ENCODE assay signal across 13 mouse cellular contexts in the genomic region with DNA sequence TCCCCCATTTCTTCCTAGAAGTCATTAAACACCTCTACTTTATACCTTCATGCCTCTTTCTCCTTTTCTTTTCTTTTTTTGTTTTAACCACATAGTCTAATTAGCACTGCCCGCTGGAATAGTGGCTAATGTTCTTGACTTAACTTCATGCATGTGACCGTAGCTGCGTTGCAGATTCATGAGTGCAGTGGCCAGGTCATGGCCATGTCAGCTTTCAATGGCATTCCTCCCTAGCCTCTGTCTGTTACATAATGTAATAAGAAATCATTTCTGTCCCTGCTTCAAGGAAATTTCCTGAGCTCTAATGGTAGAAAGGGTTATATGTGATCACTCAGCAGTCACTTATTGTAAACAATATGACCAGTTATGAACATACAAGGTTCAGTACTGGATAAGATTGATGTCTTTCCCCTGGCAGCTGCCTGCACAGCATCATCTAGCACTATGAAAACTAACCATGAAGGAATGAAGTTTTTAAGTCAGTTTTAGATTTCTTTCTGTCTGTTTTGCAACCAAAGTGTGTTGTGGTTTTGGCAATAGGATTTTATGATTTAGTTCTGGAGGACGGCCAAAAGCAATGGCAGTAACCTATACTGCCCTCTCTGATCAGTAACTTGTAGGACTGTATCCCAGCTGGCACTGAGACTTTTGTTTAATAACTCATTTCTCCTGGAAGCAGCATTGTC.
A peak's percentile ranks its signal among the peaks of the same experiment; 100 is the strongest.
DNase-seq lines count a peak whose midpoint lies in the region; ATAC-seq and TF ChIP-seq lines count a peak whose summit lies in the region.
"Had no signal": no experiment of that assay in that cellular context is flagged by ENCODE, and none has a peak within 500 bp of the region (broad histone marks: within the 10 kb centered on the region; RNA-seq: fewer than 3 reads in every experiment).

No protein-coding gene starts in this region.

- no peak for TF ChIP-seq POLR2A in limb, embryonic 14.5 days (IDR thresholded peaks at IDR 0.05; ENCODE audit: borderline replicate concordance, extremely low read depth, insufficient read depth, insufficient read length)

- no peaks in the 10 kb centered on the region for H3K9me3 ChIP-seq in embryonic facial prominence, embryonic 12.5 days
- H3K9me3 ChIP-seq in embryonic facial prominence, embryonic 10.5 days: no peaks in the 10 kb centered on the region
- H3K9me3 ChIP-seq in limb, embryonic 14.5 days (ENCODE audit: control insufficient read depth, low read length): no peaks in the 10 kb centered on the region
- H3K9me3 ChIP-seq in forebrain, embryonic 14.5 days (replicated peaks; ENCODE audit: control insufficient read depth, low read length): no peaks in the 10 kb centered on the region
- H3K9me3 ChIP-seq: G1E; hindbrain, embryonic 15.5 days had no signal

- 74% methylated on average over 4 of the region's 4 CpGs for WGBS in embryonic facial prominence, embryonic 12.5 days
- WGBS in embryonic facial prominence, embryonic 10.5 days: 88% methylated on average over 4 of the region's 4 CpGs
- WGBS in limb, embryonic 14.5 days: 54% methylated on average over 4 of the region's 4 CpGs
- 83% methylated on average over 4 of the region's 4 CpGs for WGBS in forebrain, embryonic 14.5 days

- H3K36me3 ChIP-seq in embryonic facial prominence, embryonic 12.5 days: no peaks in the 10 kb centered on the region
- H3K36me3 ChIP-seq in embryonic facial prominence, embryonic 10.5 days (replicated peaks): no peaks in the 10 kb centered on the region
- H3K36me3 ChIP-seq in limb, embryonic 14.5 days (ENCODE audit: control insufficient read depth, insufficient read depth, low read length): no peaks in the 10 kb centered on the region
- H3K36me3 ChIP-seq in forebrain, embryonic 14.5 days (ENCODE audit: control insufficient read depth, insufficient read depth, low read length): no peaks in the 10 kb centered on the region
- H3K36me3 ChIP-seq: G1E; hindbrain, embryonic 15.5 days had no signal

- ATAC-seq in embryonic facial prominence, embryonic 12.5 days (ENCODE audit: insufficient number of reproducible peaks, insufficient read depth, low FRiP score, low TSS enrichment): 0 out of 2 replicates have a peak, but pooled peaks have one; percentile 35
- ATAC-seq in limb, embryonic 14.5 days (ENCODE audit: low FRiP score, low read depth): peak; percentile 31; the same call in 1 of the 2 replicates
- ATAC-seq in forebrain, embryonic 14.5 days: no peak
- ATAC-seq: liver, postnatal 0 days had no signal

- H3K9ac ChIP-seq in embryonic facial prominence, embryonic 12.5 days: no peak overlapping the region
- H3K9ac ChIP-seq in limb, embryonic 14.5 days (ENCODE audit: low read depth, low read length, severe bottlenecking): no peak overlapping the region
- no peak overlapping the region for H3K9ac ChIP-seq in forebrain, embryonic 14.5 days (ENCODE audit: low read length)
- H3K9ac ChIP-seq: hindbrain, embryonic 15.5 days; liver, postnatal 0 days had no signal

- H3K27ac ChIP-seq in embryonic facial prominence, embryonic 12.5 days: no peak overlapping the region
- H3K27ac ChIP-seq in embryonic facial prominence, embryonic 10.5 days (replicated peaks): no peak overlapping the region
- H3K27ac ChIP-seq in limb, embryonic 14.5 days (replicated peaks; ENCODE audit: low read depth, low read length): no peak overlapping the region
- H3K27ac ChIP-seq in forebrain, embryonic 14.5 days (ENCODE audit: low read depth, low read length): no peak overlapping the region
- H3K27ac ChIP-seq: hindbrain, embryonic 15.5 days had no signal

- peaks cover 29% of the 10 kb centered on the region; the same call in 1 of the 2 replicates for H3K4me1 ChIP-seq in embryonic facial prominence, embryonic 12.5 days
- H3K4me1 ChIP-seq in embryonic facial prominence, embryonic 10.5 days: peaks cover 10% of the 10 kb centered on the region
- peaks cover 22% of the 10 kb centered on the region for H3K4me1 ChIP-seq in limb, embryonic 14.5 days (ENCODE audit: control insufficient read depth, insufficient read depth, low read length)
- 0 out of 2 replicates have a peak, but pooled peaks cover 2% of the 10 kb centered on the region for H3K4me1 ChIP-seq in forebrain, embryonic 14.5 days (ENCODE audit: control insufficient read depth, insufficient read depth, low read length)
- H3K4me1 ChIP-seq: hindbrain, embryonic 15.5 days had no signal

- no peak overlapping the region for H3K4me2 ChIP-seq in embryonic facial prominence, embryonic 12.5 days (replicated peaks)
- H3K4me2 ChIP-seq in limb, embryonic 14.5 days (replicated peaks; ENCODE audit: low read depth, low read length, severe bottlenecking): no peak overlapping the region
- no peak overlapping the region for H3K4me2 ChIP-seq in forebrain, embryonic 14.5 days (ENCODE audit: low read length)
- H3K4me2 ChIP-seq: hindbrain, embryonic 15.5 days; midbrain, embryonic 11.5 days had no signal

- DNase-seq in embryonic facial prominence, embryonic 10.5 days (ENCODE audit: low spot score): no peak
- peak; percentile 51 for DNase-seq in kidney, adult 9 months
- no peak for DNase-seq in kidney, adult 18-20 months
- DNase-seq in adrenal gland, postnatal 14 days: peak; percentile 67
- peak; percentile 52 for DNase-seq in limb, embryonic 14.5 days (ENCODE audit: low spot score)
- DNase-seq in frontal cortex, adult 2 months (ENCODE audit: extremely low spot score in 1 of 2, low spot score in 1 of 2): no peak
- DNase-seq in forebrain, embryonic 14.5 days (ENCODE audit: low spot score): no peak
- DNase-seq: gastrocnemius, postnatal 36 days; liver, postnatal 0 days had no signal

- no peaks in the 10 kb centered on the region for H3K27me3 ChIP-seq in embryonic facial prominence, embryonic 12.5 days
- H3K27me3 ChIP-seq in embryonic facial prominence, embryonic 10.5 days (replicated peaks; ENCODE audit: low read depth, poor library complexity, severe bottlenecking): no peaks in the 10 kb centered on the region
- H3K27me3 ChIP-seq in limb, embryonic 14.5 days (ENCODE audit: control insufficient read depth, insufficient read depth, low read length): no peaks in the 10 kb centered on the region
- no peaks in the 10 kb centered on the region for H3K27me3 ChIP-seq in forebrain, embryonic 14.5 days (replicated peaks; ENCODE audit: control insufficient read depth, insufficient read depth, low read length)
- H3K27me3 ChIP-seq: hindbrain, embryonic 15.5 days had no signal

- no peak overlapping the region for H3K4me3 ChIP-seq in embryonic facial prominence, embryonic 12.5 days
- H3K4me3 ChIP-seq in embryonic facial prominence, embryonic 10.5 days: no peak overlapping the region
- no peak overlapping the region for H3K4me3 ChIP-seq in limb, embryonic 14.5 days (replicated peaks; ENCODE audit: low read length)
- no peak overlapping the region for H3K4me3 ChIP-seq in forebrain, embryonic 14.5 days (ENCODE audit: low read depth, low read length)
- H3K4me3 ChIP-seq: hindbrain, embryonic 15.5 days had no signal

Comparison
In these comparisons a context has a peak if more than half of its experiments do, and no peak if none do; other contexts are left out.
1. DNase-seq: peak in kidney, adult 9 months (single experiment), adrenal gland, postnatal 14 days (single experiment) and limb, embryonic 14.5 days (single experiment); none in embryonic facial prominence, embryonic 10.5 days (single experiment), kidney, adult 18-20 months (single experiment), frontal cortex, adult 2 months (0 of 2) and forebrain, embryonic 14.5 days (single experiment).